Mouse (Mus musculus): ENCODE data around the gene Tssk4. TPM values are rescaled to one million over a fixed set of nuclear protein-coding genes. Genes with fewer than 3 reads are reported as not detected.

Gene Tssk4
- total and polyA plus RNA-seq, 2 experiments: 0.09 to 0.18 TPM

GRCm38 (mm10) chr14:55681160-55682117 is 31.5 kb downstream of the Tssk4 start, which contains the start of gene Tinf2:
TSS of gene Tinf2 (minus strand) at chr14:55681820.
- peaks cover 6% of the 10 kb centered on the region for H3K4me1 ChIP-seq (ENCODE audit: control insufficient read depth, insufficient read depth, low read length)
- H3K79me2 ChIP-seq (ENCODE audit: control insufficient read depth, insufficient read depth, low read length): no peaks in the 10 kb centered on the region
- peak; percentile 90 for DNase-seq (ENCODE audit: extremely low read depth, low read depth, low spot score)
- H3K27me3 ChIP-seq (ENCODE audit: control insufficient read depth, insufficient read depth, low read length): no peaks in the 10 kb centered on the region
- H3K36me3 ChIP-seq (ENCODE audit: control insufficient read depth, insufficient read depth, low read length): peaks cover 27% of the 10 kb centered on the region
- peak within 1 kb of the TSS; percentile 47 for H3K27ac ChIP-seq (replicated peaks; ENCODE audit: insufficient read depth, low read depth, low read length)
- H3K9ac ChIP-seq (ENCODE audit: low read depth, low read length): peak within 1 kb of the TSS; percentile 70
- WGBS: under 1% methylated on average over 66 of the region's 66 CpGs
- TF ChIP-seq CTCF (IDR thresholded peaks at IDR 0.05; ENCODE audit: low read depth, low read length) (peak; percentile 78), POLR2A (IDR thresholded peaks at IDR 0.05; ENCODE audit: extremely low read depth, insufficient read depth, low read length) (no peak)
- H3K4me3 ChIP-seq (ENCODE audit: insufficient read depth, low read depth, low read length): peak within 1 kb of the TSS; percentile 77

- WGBS: 13% methylated on average over 3 of the region's 3 CpGs
- no peak for DNase-seq (ENCODE audit: extremely low read depth, low read depth, low spot score)
Measured at GRCm38 (mm10) chr14:55682118-55682493, 32.1 kb downstream of the Tssk4 start.

GRCm38 (mm10) chr14:55689433-55689832 is 39.4 kb downstream of the Tssk4 start:
- Histone ChIP-seq H3K9ac (ENCODE audit: low read depth, low read length) (no peak overlapping the region), H3K4me3 (ENCODE audit: insufficient read depth, low read depth, low read length) (no peak overlapping the region), H3K79me2 (ENCODE audit: control insufficient read depth, insufficient read depth, low read length) (no peaks in the 10 kb centered on the region), H3K27ac (replicated peaks; ENCODE audit: insufficient read depth, low read depth, low read length) (no peak overlapping the region), H3K27me3 (ENCODE audit: control insufficient read depth, insufficient read depth, low read length) (no peaks in the 10 kb centered on the region), H3K4me1 (ENCODE audit: control insufficient read depth, insufficient read depth, low read length) (no peaks in the 10 kb centered on the region), H3K36me3 (ENCODE audit: control insufficient read depth, insufficient read depth, low read length) (no peaks in the 10 kb centered on the region)
- TF ChIP-seq POLR2A (IDR thresholded peaks at IDR 0.05; ENCODE audit: extremely low read depth, insufficient read depth, low read length) (no peak), CTCF (IDR thresholded peaks at IDR 0.05; ENCODE audit: low read depth, low read length) (no peak)
- no peak for DNase-seq (ENCODE audit: extremely low read depth, low read depth, low spot score)
- WGBS: 81% methylated on average over 10 of the region's 10 CpGs

More at GRCm38 (mm10) chr14:55682118-55682493, 32.1 kb downstream of the Tssk4 start:
- peak overlapping the region; percentile 77 for H3K4me3 ChIP-seq (ENCODE audit: insufficient read depth, low read depth, low read length)
- peaks cover 23% of the 10 kb centered on the region for H3K36me3 ChIP-seq (ENCODE audit: control insufficient read depth, insufficient read depth, low read length)
- no peak for TF ChIP-seq CTCF (IDR thresholded peaks at IDR 0.05; ENCODE audit: low read depth, low read length)
- H3K27ac ChIP-seq (replicated peaks; ENCODE audit: insufficient read depth, low read depth, low read length): no peak overlapping the region
- peaks cover 6% of the 10 kb centered on the region for H3K4me1 ChIP-seq (ENCODE audit: control insufficient read depth, insufficient read depth, low read length)
- H3K9ac ChIP-seq (ENCODE audit: low read depth, low read length): no peak overlapping the region
- H3K79me2 ChIP-seq (ENCODE audit: control insufficient read depth, insufficient read depth, low read length): no peaks in the 10 kb centered on the region
- no peaks in the 10 kb centered on the region for H3K27me3 ChIP-seq (ENCODE audit: control insufficient read depth, insufficient read depth, low read length)

- H3K79me2 ChIP-seq (ENCODE audit: control insufficient read depth, insufficient read depth, low read length): no peaks in the 10 kb centered on the region
- WGBS: 84% methylated on average over 4 of the region's 4 CpGs
- TF ChIP-seq POLR2A (IDR thresholded peaks at IDR 0.05; ENCODE audit: extremely low read depth, insufficient read depth, low read length): no peak
- no peak for TF ChIP-seq CTCF (IDR thresholded peaks at IDR 0.05; ENCODE audit: low read depth, low read length)
- H3K4me3 ChIP-seq (ENCODE audit: insufficient read depth, low read depth, low read length): no peak overlapping the region
- peak; percentile 36 for DNase-seq (ENCODE audit: extremely low read depth, low read depth, low spot score)
- H3K27me3 ChIP-seq (ENCODE audit: control insufficient read depth, insufficient read depth, low read length): no peaks in the 10 kb centered on the region
- no peaks in the 10 kb centered on the region for H3K36me3 ChIP-seq (ENCODE audit: control insufficient read depth, insufficient read depth, low read length)
- H3K4me1 ChIP-seq (ENCODE audit: control insufficient read depth, insufficient read depth, low read length): no peaks in the 10 kb centered on the region
- H3K27ac ChIP-seq (replicated peaks; ENCODE audit: insufficient read depth, low read depth, low read length): peak overlapping the region; percentile 6; the same call in 1 of the 2 replicates
- H3K9ac ChIP-seq (ENCODE audit: low read depth, low read length): no peak overlapping the region
Measured at GRCm38 (mm10) chr14:55697226-55697625, 47.2 kb downstream of the Tssk4 start.

GRCm38 (mm10) chr14:55701131-55701530 is 51.1 kb downstream of the Tssk4 start:
- WGBS: 87% methylated on average over 9 of the region's 9 CpGs
- no peak overlapping the region for H3K9ac ChIP-seq (ENCODE audit: low read depth, low read length)
- H3K27me3 ChIP-seq (ENCODE audit: control insufficient read depth, insufficient read depth, low read length): no peaks in the 10 kb centered on the region
- no peak for DNase-seq (ENCODE audit: extremely low read depth, low read depth, low spot score)
- no peaks in the 10 kb centered on the region for H3K4me1 ChIP-seq (ENCODE audit: control insufficient read depth, insufficient read depth, low read length)
- peaks cover 6% of the 10 kb centered on the region; the same call in 1 of the 2 replicates for H3K36me3 ChIP-seq (ENCODE audit: control insufficient read depth, insufficient read depth, low read length)
- H3K27ac ChIP-seq (replicated peaks; ENCODE audit: insufficient read depth, low read depth, low read length): no peak overlapping the region
- H3K4me3 ChIP-seq (ENCODE audit: insufficient read depth, low read depth, low read length): no peak overlapping the region
- H3K79me2 ChIP-seq (ENCODE audit: control insufficient read depth, insufficient read depth, low read length): no peaks in the 10 kb centered on the region
- no peak for TF ChIP-seq CTCF (IDR thresholded peaks at IDR 0.05; ENCODE audit: low read depth, low read length)
- no peak for TF ChIP-seq POLR2A (IDR thresholded peaks at IDR 0.05; ENCODE audit: extremely low read depth, insufficient read depth, low read length)

Other genes starting within 250 kb of the Tssk4 start
Only the 30 nearest of the 34 such genes appear.
- 103 and 111 TPM in 2 replicates for gene Dhrs4, start 171.4 kb upstream of the Tssk4 start, total RNA-seq (2014; rRNA removed)
- 120 and 146 TPM in 2 replicates for gene Dhrs4, start 171.4 kb upstream of the Tssk4 start, polyA plus RNA-seq (2012; rRNA removed)
- 0.09 and 0.13 TPM in 2 replicates for gene Carmil3, start 159.5 kb upstream of the Tssk4 start, total RNA-seq (2014; rRNA removed)
- gene Carmil3, start 159.5 kb upstream of the Tssk4 start, polyA plus RNA-seq (2012; rRNA removed): 0.29 and 0.36 TPM in 2 replicates
- gene Cpne6, start 139.7 kb upstream of the Tssk4 start, total RNA-seq (2014; rRNA removed): not detected in 2 replicates
- not detected in 2 replicates for gene Cpne6, start 139.7 kb upstream of the Tssk4 start, polyA plus RNA-seq (2012; rRNA removed)
- gene Nrl, start 125.2 kb upstream of the Tssk4 start, total RNA-seq (2014; rRNA removed): not detected in 2 replicates
- gene Nrl, start 125.2 kb upstream of the Tssk4 start, polyA plus RNA-seq (2012; rRNA removed): not detected in 2 replicates
- gene Pck2, start 109.9 kb upstream of the Tssk4 start, total RNA-seq (2014; rRNA removed): 1.2 and 3.2 TPM in 2 replicates
- 2.4 and 7.3 TPM in 2 replicates for gene Pck2, start 109.9 kb upstream of the Tssk4 start, polyA plus RNA-seq (2012; rRNA removed)
- 305 and 330 TPM in 2 replicates for gene Dcaf11, start 90.2 kb upstream of the Tssk4 start, total RNA-seq (2014; rRNA removed)
- gene Dcaf11, start 90.2 kb upstream of the Tssk4 start, polyA plus RNA-seq (2012; rRNA removed): 263 and 363 TPM in 2 replicates
- gene A730061H03Rik, start 89.8 kb upstream of the Tssk4 start, total RNA-seq (2014; rRNA removed): not detected in 2 replicates
- gene A730061H03Rik, start 89.8 kb upstream of the Tssk4 start, polyA plus RNA-seq (2012; rRNA removed): 0.42 and 0.62 TPM in 2 replicates
- gene Fitm1, start 74.6 kb upstream of the Tssk4 start, total RNA-seq (2014; rRNA removed): 3.8 and 7.5 TPM in 2 replicates
- gene Fitm1, start 74.6 kb upstream of the Tssk4 start, polyA plus RNA-seq (2012; rRNA removed): 45.7 and 60.2 TPM in 2 replicates
- 78.5 and 94.2 TPM in 2 replicates for gene Psme1, start 72.1 kb upstream of the Tssk4 start, total RNA-seq (2014; rRNA removed)
- gene Psme1, start 72.1 kb upstream of the Tssk4 start, polyA plus RNA-seq (2012; rRNA removed): 46.9 and 59.9 TPM in 2 replicates
- 32.7 and 36.1 TPM in 2 replicates for gene Emc9, start 64.9 kb upstream of the Tssk4 start, total RNA-seq (2014; rRNA removed)
- 46.8 and 57.2 TPM in 2 replicates for gene Emc9, start 64.9 kb upstream of the Tssk4 start, polyA plus RNA-seq (2012; rRNA removed)
- gene Psme2, start 59.1 kb upstream of the Tssk4 start, total RNA-seq (2014; rRNA removed): 110 and 142 TPM in 2 replicates
- 55.9 and 56.9 TPM in 2 replicates for gene Psme2, start 59.1 kb upstream of the Tssk4 start, polyA plus RNA-seq (2012; rRNA removed)
- 4.9 and 8.0 TPM in 2 replicates for gene Rnf31, start 58.5 kb upstream of the Tssk4 start, total RNA-seq (2014; rRNA removed)
- gene Rnf31, start 58.5 kb upstream of the Tssk4 start, polyA plus RNA-seq (2012; rRNA removed): 15.4 and 20.4 TPM in 2 replicates
- 21.1 and 24.2 TPM in 2 replicates for gene Irf9, start 46.6 kb upstream of the Tssk4 start, total RNA-seq (2014; rRNA removed)
- 36.8 and 45.0 TPM in 2 replicates for gene Irf9, start 46.6 kb upstream of the Tssk4 start, polyA plus RNA-seq (2012; rRNA removed)
- gene Rec8, start 32.1 kb upstream of the Tssk4 start, total RNA-seq (2014; rRNA removed): 0.34 and 0.46 TPM in 2 replicates
- gene Rec8, start 32.1 kb upstream of the Tssk4 start, polyA plus RNA-seq (2012; rRNA removed): 0.54 and 2.3 TPM in 2 replicates
- 16.8 and 32.6 TPM in 2 replicates for gene Ipo4, start 14.2 kb upstream of the Tssk4 start, total RNA-seq (2014; rRNA removed)
- gene Ipo4, start 14.2 kb upstream of the Tssk4 start, polyA plus RNA-seq (2012; rRNA removed): 42.0 and 53.0 TPM in 2 replicates
- 1.1 and 2.1 TPM in 2 replicates for gene Gm49378, start 12.3 kb upstream of the Tssk4 start, total RNA-seq (2014; rRNA removed)
- 7.0 and 7.9 TPM in 2 replicates for gene Gm49378, start 12.3 kb upstream of the Tssk4 start, polyA plus RNA-seq (2012; rRNA removed)
- 46.5 and 62.0 TPM in 2 replicates for gene Tm9sf1, start 6.4 kb upstream of the Tssk4 start, total RNA-seq (2014; rRNA removed)
- gene Tm9sf1, start 6.4 kb upstream of the Tssk4 start, polyA plus RNA-seq (2012; rRNA removed): 66.3 and 70.4 TPM in 2 replicates
- gene Mdp1, start 10.3 kb downstream of the Tssk4 start, total RNA-seq (2014; rRNA removed): 10.1 and 10.3 TPM in 2 replicates
- gene Mdp1, start 10.3 kb downstream of the Tssk4 start, polyA plus RNA-seq (2012; rRNA removed): 9.8 and 10.5 TPM in 2 replicates
- 13.1 and 14.9 TPM in 2 replicates for gene Gmpr2, start 21.8 kb downstream of the Tssk4 start, total RNA-seq (2014; rRNA removed)
- 9.9 and 11.6 TPM in 2 replicates for gene Gmpr2, start 21.8 kb downstream of the Tssk4 start, polyA plus RNA-seq (2012; rRNA removed)
- gene Nedd8, start 21.9 kb downstream of the Tssk4 start, total RNA-seq (2014; rRNA removed): 94.7 and 99.4 TPM in 2 replicates
- 209 and 225 TPM in 2 replicates for gene Nedd8, start 21.9 kb downstream of the Tssk4 start, polyA plus RNA-seq (2012; rRNA removed)
- gene Tinf2, start 31.6 kb downstream of the Tssk4 start, total RNA-seq (2014; rRNA removed): 7.7 and 8.5 TPM in 2 replicates
- 8.1 and 8.2 TPM in 2 replicates for gene Tinf2, start 31.6 kb downstream of the Tssk4 start, polyA plus RNA-seq (2012; rRNA removed)
- gene Tgm1, start 63.7 kb downstream of the Tssk4 start, total RNA-seq (2014; rRNA removed): 7.9 and 8.4 TPM in 2 replicates
- gene Tgm1, start 63.7 kb downstream of the Tssk4 start, polyA plus RNA-seq (2012; rRNA removed): 22.8 and 24.2 TPM in 2 replicates
- gene Rabggta, start 72.1 kb downstream of the Tssk4 start, total RNA-seq (2014; rRNA removed): 28.7 and 31.5 TPM in 2 replicates
- 64.0 and 65.1 TPM in 2 replicates for gene Rabggta, start 72.1 kb downstream of the Tssk4 start, polyA plus RNA-seq (2012; rRNA removed)
- 109 and 140 TPM in 2 replicates for gene Dhrs1, start 95.5 kb downstream of the Tssk4 start, total RNA-seq (2014; rRNA removed)
- gene Dhrs1, start 95.5 kb downstream of the Tssk4 start, polyA plus RNA-seq (2012; rRNA removed): 263 and 286 TPM in 2 replicates
- gene Nop9, start 95.5 kb downstream of the Tssk4 start, total RNA-seq (2014; rRNA removed): 11.0 and 13.0 TPM in 2 replicates
- 11.8 and 15.1 TPM in 2 replicates for gene Nop9, start 95.5 kb downstream of the Tssk4 start, polyA plus RNA-seq (2012; rRNA removed)
- 101 and 128 TPM in 2 replicates for gene Cideb, start 108.3 kb downstream of the Tssk4 start, total RNA-seq (2014; rRNA removed)
- gene Cideb, start 108.3 kb downstream of the Tssk4 start, polyA plus RNA-seq (2012; rRNA removed): 483 and 586 TPM in 2 replicates
- gene Ltb4r2, start 111.2 kb downstream of the Tssk4 start, total RNA-seq (2014; rRNA removed): 0.74 and 0.94 TPM in 2 replicates
- gene Ltb4r2, start 111.2 kb downstream of the Tssk4 start, polyA plus RNA-seq (2012; rRNA removed): 1.9 and 2.6 TPM in 2 replicates
- gene Ltb4r1, start 115.8 kb downstream of the Tssk4 start, total RNA-seq (2014; rRNA removed): 0.28 and 0.34 TPM in 2 replicates
- 0.80 and 1.4 TPM in 2 replicates for gene Ltb4r1, start 115.8 kb downstream of the Tssk4 start, polyA plus RNA-seq (2012; rRNA removed)
- 2.4 and 3.6 TPM in 2 replicates for gene Adcy4, start 133.9 kb downstream of the Tssk4 start, total RNA-seq (2014; rRNA removed)
- 3.3 and 4.5 TPM in 2 replicates for gene Adcy4, start 133.9 kb downstream of the Tssk4 start, polyA plus RNA-seq (2012; rRNA removed)
- gene Ripk3, start 138.7 kb downstream of the Tssk4 start, total RNA-seq (2014; rRNA removed): 0.94 and 1.8 TPM in 2 replicates
- 1.4 and 4.0 TPM in 2 replicates for gene Ripk3, start 138.7 kb downstream of the Tssk4 start, polyA plus RNA-seq (2012; rRNA removed)

Data from liver, adult 2 months (tissue).